Mouse (Mus musculus) hindbrain, postnatal 0 days (tissue): ENCODE results near the gene Abcb8. TPM values are rescaled to one million over a fixed set of nuclear protein-coding genes. Genes with fewer than 3 reads are reported as not detected.

ENCODE experiments used
- ATAC-seq: fragments of 200-750 bp; cut with Nextera tagmentation; 2 replicates; pipeline ENCODE4 v1.8.0; 2017; ENCODE audit warnings: mild to moderate bottlenecking, moderate TSS enrichment, moderate library complexity
- DNase-seq: peaks from one replicate; pipeline ENCODE4 v3.0.0-alpha.2; 2015; ENCODE audit warnings: low spot score
- H3K27ac ChIP-seq: fragments of 300-500 bp; sonication (generic); 2 replicates; pipeline ENCODE4 v1.5.1; 2014; ENCODE audit warnings: mild to moderate bottlenecking
- H3K27me3 ChIP-seq: fragments of 300-500 bp; sonication (generic); 2 replicates; pipeline ENCODE4 v1.6.1; 2014; ENCODE audit warnings: low read length, mixed read lengths; ENCODE audit not compliant: insufficient read depth
- H3K36me3 ChIP-seq: fragments of 300-500 bp; sonication (generic); 2 replicates; pipeline ENCODE4 v1.6.1; 2014; ENCODE audit warnings: low read length, mixed read lengths; ENCODE audit not compliant: insufficient read depth
- H3K4me1 ChIP-seq: fragments of 300-500 bp; sonication (generic); 2 replicates; pipeline ENCODE4 v1.6.1; 2014; ENCODE audit warnings: antibody characterized with exemption, low read length, mixed read lengths; ENCODE audit not compliant: insufficient read depth
- H3K4me2 ChIP-seq: fragments of 300-500 bp; sonication (generic); 2 replicates; pipeline ENCODE4 v1.6.1; 2014; ENCODE audit warnings: low read depth, mild to moderate bottlenecking, low read length, moderate library complexity, mixed read lengths
- H3K4me3 ChIP-seq: fragments of 300-500 bp; sonication (generic); 2 replicates; pipeline ENCODE4 v1.5.1; 2014; ENCODE audit warnings: low read length
- H3K9ac ChIP-seq: fragments of 300-500 bp; sonication (generic); replicated peaks from 2 replicates; pipeline ENCODE4 v1.6.1; 2014; ENCODE audit warnings: mild to moderate bottlenecking, low read length, moderate library complexity, mixed read lengths
- H3K9me3 ChIP-seq: fragments of 300-500 bp; sonication (generic); 2 replicates; pipeline ENCODE4 v1.6.1; 2016; ENCODE audit warnings: low read length, mixed read lengths
- CTCF ChIP-seq: IDR thresholded peaks from 2 replicates; pipeline ENCODE4 v1.5.1; 2016; ENCODE audit warnings: antibody characterized with exemption, control low read depth, low read depth
- WGBS: fragments of 180-500 bp; shearing (Covaris S2); extraction: QIAGEN DNeasy Blood & Tissue Kit; methylation state at CpG from one replicate; pipeline ENCODE4 v1.1.7; 2014; 5-methylcytosine and 5-hydroxymethylcytosine counted together
- polyA plus RNA-seq: library from polyadenylated mRNA; unstranded; fragments of >200 nt; fragmentation: Nextera tagmentation; extraction: Ambion mirVana; gene quantifications from 2 replicates; pipeline ENCODE4 v1.2.1, GENCODE M21; 2015
- total RNA-seq: library from RNA; depleted of rRNA; stranded (reverse); fragments of >200 nt; gene quantifications from 2 replicates; pipeline ENCODE4 v1.2.3, GENCODE M21; 2014

Abcb8 gene
- total and polyA plus RNA-seq, 2 experiments from 2014 or later, result 43.5 to 90.6 TPM

- DNase-seq (no peak), ATAC-seq (no peak)
- Histone ChIP-seq H3K27ac (no peak overlapping the region), H3K36me3 (no peaks in the 10 kb centered on the region), H3K4me3 (0 out of 2 replicates have a peak overlapping the region, but pooled peaks have one; percentile 7), H3K9me3 (no peaks in the 10 kb centered on the region), H3K4me2 (no peak overlapping the region), H3K9ac (no peak overlapping the region), H3K27me3 (no peaks in the 10 kb centered on the region), H3K4me1 (no peaks in the 10 kb centered on the region)
- 83% methylated on average over 10 of the region's 10 CpGs for WGBS
- TF ChIP-seq CTCF, result no peak
These were observed 28.5 kb upstream of the Abcb8 start for GRCm38 (mm10) chr5:24364963-24365362.

GRCm38 (mm10) chr5:24365528-24365927 lies 27.9 kb upstream of the Abcb8 start:
- no peak for TF ChIP-seq CTCF
- no peaks in the 10 kb centered on the region for H3K36me3 ChIP-seq
- no peaks in the 10 kb centered on the region for H3K27me3 ChIP-seq
- no peak overlapping the region for H3K27ac ChIP-seq
- 47% methylated on average over 5 of the region's 5 CpGs for WGBS
- H3K9ac ChIP-seq, result no peak overlapping the region
- no peak for DNase-seq
- H3K4me2 ChIP-seq, result 0 out of 2 replicates have a peak overlapping the region, but pooled peaks have one; percentile 10
- ATAC-seq, result no peak
- H3K4me1 ChIP-seq, result no peaks in the 10 kb centered on the region
- no peak overlapping the region for H3K4me3 ChIP-seq
- no peaks in the 10 kb centered on the region for H3K9me3 ChIP-seq

- WGBS, result 81% methylated on average over 9 of the region's 9 CpGs
- no peaks in the 10 kb centered on the region for H3K27me3 ChIP-seq
- H3K4me2 ChIP-seq, result 0 out of 2 replicates have a peak overlapping the region, but pooled peaks have one; percentile 10
- no peak overlapping the region for H3K9ac ChIP-seq
- no peak overlapping the region for H3K27ac ChIP-seq
- no peaks in the 10 kb centered on the region for H3K36me3 ChIP-seq
- no peak for TF ChIP-seq CTCF
- H3K4me1 ChIP-seq, result no peaks in the 10 kb centered on the region
- H3K9me3 ChIP-seq, result no peaks in the 10 kb centered on the region
- H3K4me3 ChIP-seq, result no peak overlapping the region
- DNase-seq, result no peak
- no peak for ATAC-seq
These were observed 27.0 kb upstream of the Abcb8 start for GRCm38 (mm10) chr5:24366426-24366825.

GRCm38 (mm10) chr5:24369767-24370166 lies 23.7 kb upstream of the Abcb8 start:
- Histone ChIP-seq H3K27me3 (no peaks in the 10 kb centered on the region), H3K9ac (no peak overlapping the region), H3K4me1 (no peaks in the 10 kb centered on the region), H3K4me3 (no peak overlapping the region), H3K27ac (no peak overlapping the region), H3K4me2 (no peak overlapping the region), H3K9me3 (no peaks in the 10 kb centered on the region), H3K36me3 (no peaks in the 10 kb centered on the region)
- DNase-seq (no peak), ATAC-seq (no peak)
- TF ChIP-seq CTCF, result no peak
- 84% methylated on average over 9 of the region's 9 CpGs for WGBS

- Histone ChIP-seq H3K27ac (no peak overlapping the region), H3K27me3 (no peaks in the 10 kb centered on the region), H3K4me1 (no peaks in the 10 kb centered on the region), H3K9me3 (no peaks in the 10 kb centered on the region), H3K36me3 (no peaks in the 10 kb centered on the region), H3K4me2 (no peak overlapping the region), H3K9ac (no peak overlapping the region), H3K4me3 (no peak overlapping the region)
- ATAC-seq, result no peak
- WGBS, result 71% methylated on average over 5 of the region's 5 CpGs
- TF ChIP-seq CTCF, result no peak
- no peak for DNase-seq
These were observed 19.7 kb upstream of the Abcb8 start for GRCm38 (mm10) chr5:24373807-24374206.

GRCm38 (mm10) chr5:24374216-24374615 lies 19.2 kb upstream of the Abcb8 start:
- Histone ChIP-seq H3K36me3 (no peaks in the 10 kb centered on the region), H3K4me3 (no peak overlapping the region), H3K9ac (no peak overlapping the region), H3K4me2 (no peak overlapping the region), H3K27ac (no peak overlapping the region), H3K27me3 (no peaks in the 10 kb centered on the region), H3K4me1 (no peaks in the 10 kb centered on the region), H3K9me3 (no peaks in the 10 kb centered on the region)
- ATAC-seq (no peak), DNase-seq (peak; percentile 46)
- WGBS, result 32% methylated on average over 6 of the region's 6 CpGs
- no peak for TF ChIP-seq CTCF

GRCm38 (mm10) chr5:24374666-24375328 lies 18.7 kb upstream of the Abcb8 start:
- no peak overlapping the region for H3K4me3 ChIP-seq
- H3K4me1 ChIP-seq, result no peaks in the 10 kb centered on the region
- H3K4me2 ChIP-seq, result no peak overlapping the region
- H3K27me3 ChIP-seq, result no peaks in the 10 kb centered on the region
- H3K27ac ChIP-seq, result no peak overlapping the region
- H3K9ac ChIP-seq, result no peak overlapping the region
- TF ChIP-seq CTCF, result no peak
- H3K9me3 ChIP-seq, result no peaks in the 10 kb centered on the region
- 70% methylated on average over 7 of the region's 7 CpGs for whole genome bisulfite sequencing
- no peak for DNase-seq
- no peak for ATAC-seq
- H3K36me3 ChIP-seq, result no peaks in the 10 kb centered on the region
